Mouse (Mus musculus): ENCODE measurements at regions not wholly inside any gene's neighbourhood (a gene's known extent, or its start where the extent isn't known, plus 50 kb on each side); places are given as distances from the start of the nearest gene placed in this dataset.

GRCm38 (mm10) chr14:99584144-99584543 lies 285.7 kb downstream of the Klf5 start:
- no peak for ATAC-seq

GRCm38 (mm10) chr14:99586029-99586428 lies 287.5 kb downstream of the Klf5 start:
- H3K27ac ChIP-seq (ENCODE audit: low read depth, low read length), result no peak overlapping the region
- H3K4me1 ChIP-seq (ENCODE audit: control insufficient read depth, insufficient read depth, low read depth, low read length), result no peaks in the 10 kb centered on the region
- H3K4me2 ChIP-seq (ENCODE audit: low read length), result no peak overlapping the region
- no peak overlapping the region for H3K4me3 ChIP-seq (ENCODE audit: low read length)
- no peaks in the 10 kb centered on the region for H3K27me3 ChIP-seq (replicated peaks; ENCODE audit: control insufficient read depth, insufficient read depth, low read length)
- no peak overlapping the region for H3K9ac ChIP-seq (ENCODE audit: low read depth, low read length)
- H3K9me3 ChIP-seq (ENCODE audit: control insufficient read depth, low read length), result no peaks in the 10 kb centered on the region
- ATAC-seq, result no peak
- 88% methylated on average over 7 of the region's 7 CpGs for WGBS
- H3K36me3 ChIP-seq (ENCODE audit: control insufficient read depth, insufficient read depth, low read length), result no peaks in the 10 kb centered on the region

More at GRCm38 (mm10) chr14:99584144-99584543, 285.7 kb downstream of the Klf5 start:
- H3K27me3 ChIP-seq (replicated peaks; ENCODE audit: control insufficient read depth, insufficient read depth, low read length), result no peaks in the 10 kb centered on the region
- peaks cover 1% of the 10 kb centered on the region; the same call in 1 of the 2 replicates for H3K4me1 ChIP-seq (ENCODE audit: control insufficient read depth, insufficient read depth, low read depth, low read length)
- WGBS, result 71% methylated on average over 7 of the region's 7 CpGs
- no peaks in the 10 kb centered on the region for H3K36me3 ChIP-seq (ENCODE audit: control insufficient read depth, insufficient read depth, low read length)
- no peaks in the 10 kb centered on the region for H3K9me3 ChIP-seq (ENCODE audit: control insufficient read depth, low read length)
- H3K9ac ChIP-seq (ENCODE audit: low read depth, low read length), result no peak overlapping the region
- no peak overlapping the region for H3K27ac ChIP-seq (ENCODE audit: low read depth, low read length)
- H3K4me3 ChIP-seq (ENCODE audit: low read length), result no peak overlapping the region
- H3K4me2 ChIP-seq (ENCODE audit: low read length), result no peak overlapping the region

GRCm38 (mm10) chr14:99590854-99591470 lies 292.5 kb downstream of the Klf5 start:
- Histone ChIP-seq H3K4me3 (ENCODE audit: low read length) (no peak overlapping the region), H3K27me3 (replicated peaks; ENCODE audit: control insufficient read depth, insufficient read depth, low read length) (no peaks in the 10 kb centered on the region), H3K9me3 (ENCODE audit: control insufficient read depth, low read length) (no peaks in the 10 kb centered on the region), H3K4me1 (ENCODE audit: control insufficient read depth, insufficient read depth, low read depth, low read length) (no peaks in the 10 kb centered on the region), H3K27ac (ENCODE audit: low read depth, low read length) (no peak overlapping the region), H3K4me2 (ENCODE audit: low read length) (no peak overlapping the region), H3K9ac (ENCODE audit: low read depth, low read length) (no peak overlapping the region), H3K36me3 (ENCODE audit: control insufficient read depth, insufficient read depth, low read length) (no peaks in the 10 kb centered on the region)
- ATAC-seq, result no peak
- WGBS, result 60% methylated on average over 13 of the region's 13 CpGs

GRCm38 (mm10) chr14:99592922-99593321 lies 294.4 kb downstream of the Klf5 start:
- Histone ChIP-seq H3K4me2 (ENCODE audit: low read length) (no peak overlapping the region), H3K36me3 (ENCODE audit: control insufficient read depth, insufficient read depth, low read length) (no peaks in the 10 kb centered on the region), H3K4me3 (ENCODE audit: low read length) (no peak overlapping the region), H3K27ac (ENCODE audit: low read depth, low read length) (no peak overlapping the region), H3K9me3 (ENCODE audit: control insufficient read depth, low read length) (no peaks in the 10 kb centered on the region), H3K27me3 (replicated peaks; ENCODE audit: control insufficient read depth, insufficient read depth, low read length) (no peaks in the 10 kb centered on the region), H3K4me1 (ENCODE audit: control insufficient read depth, insufficient read depth, low read depth, low read length) (no peaks in the 10 kb centered on the region), H3K9ac (ENCODE audit: low read depth, low read length) (no peak overlapping the region)
- 75% methylated on average over 9 of the region's 9 CpGs for WGBS
- ATAC-seq, result no peak

- H3K4me2 ChIP-seq (ENCODE audit: low read length), result no peak overlapping the region
- no peaks in the 10 kb centered on the region for H3K27me3 ChIP-seq (replicated peaks; ENCODE audit: control insufficient read depth, insufficient read depth, low read length)
- no peak overlapping the region for H3K27ac ChIP-seq (ENCODE audit: low read depth, low read length)
- H3K9me3 ChIP-seq (ENCODE audit: control insufficient read depth, low read length), result no peaks in the 10 kb centered on the region
- peak; percentile 40; the same call in 1 of the 2 replicates for ATAC-seq
- H3K4me3 ChIP-seq (ENCODE audit: low read length), result no peak overlapping the region
- H3K9ac ChIP-seq (ENCODE audit: low read depth, low read length), result no peak overlapping the region
- H3K36me3 ChIP-seq (ENCODE audit: control insufficient read depth, insufficient read depth, low read length), result no peaks in the 10 kb centered on the region
- 57% methylated on average over 6 of the region's 6 CpGs for WGBS
- H3K4me1 ChIP-seq (ENCODE audit: control insufficient read depth, insufficient read depth, low read depth, low read length), result no peaks in the 10 kb centered on the region
Observed at GRCm38 (mm10) chr14:99593864-99594263, 295.4 kb downstream of the Klf5 start.

GRCm38 (mm10) chr14:99601900-99602299 lies 303.4 kb downstream of the Klf5 start:
- Histone ChIP-seq H3K36me3 (ENCODE audit: control insufficient read depth, insufficient read depth, low read length) (no peaks in the 10 kb centered on the region), H3K4me3 (ENCODE audit: low read length) (no peak overlapping the region), H3K9ac (ENCODE audit: low read depth, low read length) (no peak overlapping the region), H3K4me2 (ENCODE audit: low read length) (no peak overlapping the region), H3K4me1 (ENCODE audit: control insufficient read depth, insufficient read depth, low read depth, low read length) (no peaks in the 10 kb centered on the region), H3K27ac (ENCODE audit: low read depth, low read length) (no peak overlapping the region), H3K9me3 (ENCODE audit: control insufficient read depth, low read length) (no peaks in the 10 kb centered on the region), H3K27me3 (replicated peaks; ENCODE audit: control insufficient read depth, insufficient read depth, low read length) (no peaks in the 10 kb centered on the region)
- 82% methylated on average over 5 of the region's 5 CpGs for WGBS
- no peak for ATAC-seq

- H3K4me1 ChIP-seq (ENCODE audit: control insufficient read depth, insufficient read depth, low read depth, low read length), result no peaks in the 10 kb centered on the region
- H3K4me2 ChIP-seq (ENCODE audit: low read length), result no peak overlapping the region
- H3K9ac ChIP-seq (ENCODE audit: low read depth, low read length), result no peak overlapping the region
- ATAC-seq, result no peak
- H3K9me3 ChIP-seq (ENCODE audit: control insufficient read depth, low read length), result no peaks in the 10 kb centered on the region
- no peaks in the 10 kb centered on the region for H3K27me3 ChIP-seq (replicated peaks; ENCODE audit: control insufficient read depth, insufficient read depth, low read length)
- H3K4me3 ChIP-seq (ENCODE audit: low read length), result no peak overlapping the region
- WGBS, result 62% methylated on average over 2 of the region's 2 CpGs
- no peaks in the 10 kb centered on the region for H3K36me3 ChIP-seq (ENCODE audit: control insufficient read depth, insufficient read depth, low read length)
- H3K27ac ChIP-seq (ENCODE audit: low read depth, low read length), result no peak overlapping the region
Observed at GRCm38 (mm10) chr14:99603257-99603656, 304.8 kb downstream of the Klf5 start.

GRCm38 (mm10) chr14:99605351-99606100 lies 307.0 kb downstream of the Klf5 start:
- ATAC-seq, result no peak
- Histone ChIP-seq H3K36me3 (ENCODE audit: control insufficient read depth, insufficient read depth, low read length) (no peaks in the 10 kb centered on the region), H3K27me3 (replicated peaks; ENCODE audit: control insufficient read depth, insufficient read depth, low read length) (no peaks in the 10 kb centered on the region), H3K9ac (ENCODE audit: low read depth, low read length) (no peak overlapping the region), H3K9me3 (ENCODE audit: control insufficient read depth, low read length) (no peaks in the 10 kb centered on the region), H3K4me2 (ENCODE audit: low read length) (no peak overlapping the region), H3K27ac (ENCODE audit: low read depth, low read length) (no peak overlapping the region), H3K4me1 (ENCODE audit: control insufficient read depth, insufficient read depth, low read depth, low read length) (no peaks in the 10 kb centered on the region), H3K4me3 (ENCODE audit: low read length) (no peak overlapping the region)
- WGBS, result 81% methylated on average over 6 of the region's 6 CpGs

GRCm38 (mm10) chr14:99609003-99609402 lies 310.5 kb downstream of the Klf5 start:
- WGBS, result 98% methylated on average over 2 of the region's 2 CpGs
- Histone ChIP-seq H3K27ac (ENCODE audit: low read depth, low read length) (no peak overlapping the region), H3K9me3 (ENCODE audit: control insufficient read depth, low read length) (no peaks in the 10 kb centered on the region), H3K4me2 (ENCODE audit: low read length) (no peak overlapping the region), H3K4me1 (ENCODE audit: control insufficient read depth, insufficient read depth, low read depth, low read length) (no peaks in the 10 kb centered on the region), H3K36me3 (ENCODE audit: control insufficient read depth, insufficient read depth, low read length) (no peaks in the 10 kb centered on the region), H3K9ac (ENCODE audit: low read depth, low read length) (no peak overlapping the region), H3K27me3 (replicated peaks; ENCODE audit: control insufficient read depth, insufficient read depth, low read length) (no peaks in the 10 kb centered on the region), H3K4me3 (ENCODE audit: low read length) (no peak overlapping the region)
- ATAC-seq, result no peak
